ENCODE assay signal across 23 mouse cellular contexts in genomic region chr2:170618862-170619492, GRCm38 (mm10). TPM values are rescaled to one million over a fixed set of nuclear protein-coding genes. Genes with fewer than 3 reads are reported as not detected.
A peak's percentile ranks its signal among the peaks of the same experiment; 100 is the strongest.
DNase-seq lines count a peak whose midpoint lies in the region; ATAC-seq lines count a peak whose summit lies in the region.
"Had no signal": no experiment of that assay in that cellular context is flagged by ENCODE, and none has a peak within 500 bp of the region (broad histone marks: within the 10 kb centered on the region; RNA-seq: fewer than 3 reads in every experiment).

No protein-coding gene starts in this region.

- H3K4me2 ChIP-seq in forebrain, embryonic 14.5 days (ENCODE audit: low read length): no peak overlapping the region
- no peak overlapping the region for H3K4me2 ChIP-seq in forebrain, embryonic 13.5 days
- peak overlapping the region; percentile 8; the same call in 1 of the 2 replicates for H3K4me2 ChIP-seq in hindbrain, embryonic 15.5 days
- H3K4me2 ChIP-seq: heart, embryonic 13.5 days; liver, embryonic 12.5 days; lung, embryonic 14.5 days; midbrain, embryonic 12.5 days had no signal

- no peaks in the 10 kb centered on the region for H3K9me3 ChIP-seq in forebrain, embryonic 14.5 days (replicated peaks; ENCODE audit: control insufficient read depth, low read length)
- no peaks in the 10 kb centered on the region for H3K9me3 ChIP-seq in forebrain, embryonic 13.5 days (replicated peaks)
- H3K9me3 ChIP-seq in hindbrain, embryonic 15.5 days: no peaks in the 10 kb centered on the region
- H3K9me3 ChIP-seq in hindbrain, embryonic 10.5 days: no peaks in the 10 kb centered on the region
- no peaks in the 10 kb centered on the region for H3K9me3 ChIP-seq in midbrain, embryonic 10.5 days (replicated peaks)
- H3K9me3 ChIP-seq: heart, embryonic 13.5 days; limb, embryonic 10.5 days; midbrain, embryonic 12.5 days had no signal

- H3K36me3 ChIP-seq in forebrain, embryonic 14.5 days (ENCODE audit: control insufficient read depth, insufficient read depth, low read length): no peaks in the 10 kb centered on the region
- no peaks in the 10 kb centered on the region for H3K36me3 ChIP-seq in forebrain, embryonic 13.5 days (ENCODE audit: poor library complexity, severe bottlenecking)
- H3K36me3 ChIP-seq in hindbrain, embryonic 15.5 days: no peaks in the 10 kb centered on the region
- no peaks in the 10 kb centered on the region for H3K36me3 ChIP-seq in hindbrain, embryonic 10.5 days
- H3K36me3 ChIP-seq in midbrain, embryonic 10.5 days: no peaks in the 10 kb centered on the region
- H3K36me3 ChIP-seq: heart, embryonic 13.5 days; limb, embryonic 10.5 days; liver, embryonic 12.5 days; midbrain, embryonic 12.5 days had no signal

- DNase-seq in forebrain, embryonic 14.5 days (ENCODE audit: low spot score): peak; percentile 60
- no peak for DNase-seq in hindbrain, embryonic 10.5 days (ENCODE audit: low spot score)
- peak; percentile 28 to 40 for DNase-seq in right cerebral cortex, adult 2 months (ENCODE audit: low spot score in 2 of 2)
- DNase-seq in right cerebral cortex, postnatal 4 days: no peak
- peak; percentile 11 for DNase-seq in right cerebral cortex, postnatal 25 days
- no peak for DNase-seq in midbrain, embryonic 10.5 days (ENCODE audit: low spot score)
- DNase-seq: cerebellum, adult 11 months; cerebellum, postnatal 14 days; embryo, embryonic 11 days; gastrocnemius, adult 2 months; heart, postnatal 4 days; lung, embryonic 14.5 days; retina, postnatal 1 day had no signal

- no peaks in the 10 kb centered on the region for H3K27me3 ChIP-seq in forebrain, embryonic 14.5 days (replicated peaks; ENCODE audit: control insufficient read depth, insufficient read depth, low read length)
- no peaks in the 10 kb centered on the region for H3K27me3 ChIP-seq in forebrain, embryonic 13.5 days
- no peaks in the 10 kb centered on the region for H3K27me3 ChIP-seq in hindbrain, embryonic 15.5 days
- H3K27me3 ChIP-seq in hindbrain, embryonic 10.5 days (ENCODE audit: insufficient read depth, poor library complexity, severe bottlenecking): no peaks in the 10 kb centered on the region
- H3K27me3 ChIP-seq in midbrain, embryonic 10.5 days (ENCODE audit: low read depth, poor library complexity, severe bottlenecking): no peaks in the 10 kb centered on the region
- H3K27me3 ChIP-seq: heart, embryonic 13.5 days; liver, embryonic 12.5 days; midbrain, embryonic 12.5 days had no signal

- no peak overlapping the region for H3K9ac ChIP-seq in forebrain, embryonic 14.5 days (ENCODE audit: low read length)
- H3K9ac ChIP-seq in forebrain, embryonic 13.5 days: no peak overlapping the region
- H3K9ac ChIP-seq in hindbrain, embryonic 15.5 days: no peak overlapping the region
- H3K9ac ChIP-seq: heart, embryonic 13.5 days; liver, embryonic 12.5 days; lung, embryonic 14.5 days; midbrain, embryonic 12.5 days had no signal

- peak; percentile 23; the same call in 1 of the 2 replicates for ATAC-seq in forebrain, embryonic 14.5 days
- no peak for ATAC-seq in forebrain, embryonic 13.5 days
- ATAC-seq in hindbrain, embryonic 15.5 days (ENCODE audit: low FRiP score, low read depth): no peak
- ATAC-seq: intestine, postnatal 0 days; liver, embryonic 12.5 days had no signal

- WGBS in forebrain, embryonic 14.5 days: 44% methylated on average over 12 of the region's 12 CpGs
- WGBS in forebrain, embryonic 13.5 days: 58% methylated on average over 12 of the region's 12 CpGs
- WGBS in hindbrain, embryonic 15.5 days: 44% methylated on average over 12 of the region's 12 CpGs
- 82% methylated on average over 12 of the region's 12 CpGs for WGBS in hindbrain, embryonic 10.5 days
- 88% methylated on average over 12 of the region's 12 CpGs for WGBS in midbrain, embryonic 10.5 days

- H3K27ac ChIP-seq in forebrain, embryonic 14.5 days (ENCODE audit: low read depth, low read length): peak overlapping the region; percentile 33; the same call in 1 of the 2 replicates
- H3K27ac ChIP-seq in forebrain, embryonic 13.5 days: no peak overlapping the region
- 0 out of 2 replicates have a peak overlapping the region, but pooled peaks have one; percentile 3 for H3K27ac ChIP-seq in hindbrain, embryonic 15.5 days (replicated peaks)
- H3K27ac ChIP-seq in hindbrain, embryonic 10.5 days: no peak overlapping the region
- H3K27ac ChIP-seq in midbrain, embryonic 10.5 days (replicated peaks): no peak overlapping the region
- H3K27ac ChIP-seq: gastrocnemius, adult 2 months; heart, embryonic 13.5 days; limb, embryonic 10.5 days; liver, embryonic 12.5 days; macrophage; midbrain, embryonic 12.5 days had no signal

- no peak overlapping the region for H3K4me3 ChIP-seq in forebrain, embryonic 14.5 days (ENCODE audit: low read depth, low read length)
- no peak overlapping the region for H3K4me3 ChIP-seq in forebrain, embryonic 13.5 days
- no peak overlapping the region for H3K4me3 ChIP-seq in hindbrain, embryonic 15.5 days
- no peak overlapping the region for H3K4me3 ChIP-seq in hindbrain, embryonic 10.5 days
- H3K4me3 ChIP-seq in midbrain, embryonic 10.5 days: no peak overlapping the region
- H3K4me3 ChIP-seq: gastrocnemius, adult 2 months; heart, embryonic 13.5 days; limb, embryonic 10.5 days; liver, embryonic 12.5 days; midbrain, embryonic 12.5 days had no signal

- H3K4me1 ChIP-seq in forebrain, embryonic 14.5 days (ENCODE audit: control insufficient read depth, insufficient read depth, low read length): no peaks in the 10 kb centered on the region; the same call in 1 of the 2 replicates
- peaks cover 7% of the 10 kb centered on the region for H3K4me1 ChIP-seq in forebrain, embryonic 13.5 days
- peaks cover 7% of the 10 kb centered on the region; the same call in 1 of the 2 replicates for H3K4me1 ChIP-seq in hindbrain, embryonic 15.5 days (replicated peaks)
- H3K4me1 ChIP-seq in hindbrain, embryonic 10.5 days (replicated peaks): peaks cover 5% of the 10 kb centered on the region; the same call in 1 of the 2 replicates
- peaks cover 5% of the 10 kb centered on the region; the same call in 1 of the 2 replicates for H3K4me1 ChIP-seq in midbrain, embryonic 10.5 days
- H3K4me1 ChIP-seq: heart, embryonic 13.5 days; liver, embryonic 12.5 days had no signal

RNA-seq across cellular contexts. Expression of gene 4930470P17Rik, which starts 17.2 kb away (rescaled TPM):
- not detected in 2 replicates for polyA plus RNA-seq in forebrain, embryonic 14.5 days (2014; fragmentation: Nextera tagmentation; extraction: Ambion mirVana)
- polyA plus RNA-seq in forebrain, embryonic 13.5 days (2015; fragmentation: Nextera tagmentation; extraction: Ambion mirVana): not detected in 2 replicates
- polyA plus RNA-seq in hindbrain, embryonic 15.5 days (2015; fragmentation: Nextera tagmentation; extraction: Ambion mirVana): 0.10 and 0.14 TPM in 2 replicates
- not detected in 2 replicates for polyA plus RNA-seq in hindbrain, embryonic 10.5 days (2016; fragmentation: Nextera tagmentation; extraction: Ambion mirVana)
- not detected in 2 replicates for polyA plus RNA-seq in midbrain, embryonic 10.5 days (2016; fragmentation: Nextera tagmentation; extraction: Ambion mirVana)
- polyA plus RNA-seq: heart, embryonic 13.5 days; intestine, postnatal 0 days; kidney, embryonic 16.5 days; limb, embryonic 10.5 days; liver, embryonic 12.5 days; lung, embryonic 14.5 days; macrophage; midbrain, embryonic 12.5 days; stomach, embryonic 16.5 days had no signal

Comparison
In these comparisons a context has a peak if more than half of its experiments do, and no peak if none do; other contexts are left out.
1. DNase-seq: peak in forebrain, embryonic 14.5 days (single experiment), right cerebral cortex, adult 2 months (2 of 2) and right cerebral cortex, postnatal 25 days (single experiment); none in hindbrain, embryonic 10.5 days (single experiment), right cerebral cortex, postnatal 4 days (single experiment) and midbrain, embryonic 10.5 days (single experiment).
2. H3K27ac ChIP-seq: peak in forebrain, embryonic 14.5 days (single experiment) and hindbrain, embryonic 15.5 days (single experiment); none in forebrain, embryonic 13.5 days (single experiment), hindbrain, embryonic 10.5 days (single experiment) and midbrain, embryonic 10.5 days (single experiment).